Mouse (Mus musculus) liver, embryonic 14.5 days (tissue): ENCODE measurements around the gene Gata2. TPM values are rescaled to one million over a fixed set of nuclear protein-coding genes. Genes with fewer than 3 reads are reported as not detected.

ENCODE experiments used
- ATAC-seq: fragments of 200-750 bp; cut with Nextera tagmentation; 2 replicates; pipeline ENCODE4 v1.8.0; 2017; ENCODE audit warnings: moderate number of reproducible peaks, mild to moderate bottlenecking, moderate library complexity; ENCODE audit not compliant: insufficient read depth
- DNase-seq, 3 experiments: peaks; one replicate each; pipeline ENCODE4 v3.0.0-alpha.2; 2012 to 2013; ENCODE audit warnings: low read depth in 3 of 3, low spot score in 3 of 3
- H3K27ac ChIP-seq: fragments of 300-500 bp; sonication (generic); 2 replicates; pipeline ENCODE4 v1.5.1; 2014; ENCODE audit warnings: moderate library complexity, mild to moderate bottlenecking, control low read depth, inconsistent platforms
- H3K27me3 ChIP-seq: fragments of 300-500 bp; sonication (generic); 2 replicates; pipeline ENCODE4 v1.6.1; 2014; ENCODE audit warnings: mild to moderate bottlenecking, low read length, moderate library complexity; ENCODE audit not compliant: control insufficient read depth, insufficient read depth
- H3K36me3 ChIP-seq: fragments of 300-500 bp; sonication (generic); replicated peaks from 2 replicates; pipeline ENCODE4 v1.6.1; 2014; ENCODE audit warnings: low read depth; ENCODE audit not compliant: control insufficient read depth, insufficient read depth
- H3K4me1 ChIP-seq, 2 experiments: fragments of 200-500 bp in 1 of 2; fragments of 300-500 bp in 1 of 2; sonication (generic) in 1 of 2; replicated peaks; 2 replicates each; pipeline ENCODE4 v1.6.1; 2012 to 2014; ENCODE audit warnings: antibody characterized with exemption in 1 of 2, inconsistent platforms in 1 of 2, low read length in 1 of 2; ENCODE audit not compliant: control insufficient read depth in 2 of 2, insufficient read depth in 2 of 2
- H3K4me2 ChIP-seq: fragments of 300-500 bp; sonication (generic); 2 replicates; pipeline ENCODE4 v1.6.1; 2014; ENCODE audit warnings: low read depth, mild to moderate bottlenecking, control low read depth, moderate library complexity
- H3K4me3 ChIP-seq, 2 experiments: fragments of 200-500 bp in 1 of 2; fragments of 300-500 bp in 1 of 2; sonication (generic) in 1 of 2; 2 replicates each; pipeline ENCODE4 v1.5.1; 2012 to 2014; ENCODE audit warnings: low read depth in 2 of 2, low read length in 2 of 2, mild to moderate bottlenecking in 2 of 2, control low read depth in 1 of 2, inconsistent platforms in 1 of 2, moderate library complexity in 1 of 2; ENCODE audit not compliant: insufficient read depth in 1 of 2
- H3K9ac ChIP-seq: fragments of 300-500 bp; sonication (generic); replicated peaks from 2 replicates; pipeline ENCODE4 v1.6.1; 2014; ENCODE audit warnings: mild to moderate bottlenecking, control low read depth, moderate library complexity
- H3K9me3 ChIP-seq: fragments of 300-500 bp; sonication (generic); 2 replicates; pipeline ENCODE4 v1.6.1; 2016; ENCODE audit warnings: low read length, mixed read lengths; ENCODE audit not compliant: control insufficient read depth
- CTCF ChIP-seq: IDR thresholded peaks from 2 replicates; pipeline ENCODE4 v1.5.1; 2016; ENCODE audit warnings: antibody characterized with exemption, low read depth, control low read depth
- EP300 ChIP-seq: IDR thresholded peaks from 2 replicates; pipeline ENCODE4 v1.6.1; 2016; ENCODE audit warnings: antibody characterized with exemption, low read depth
- WGBS: fragments of 180-500 bp; shearing (Covaris S2); extraction: QIAGEN DNeasy Blood & Tissue Kit; methylation state at CpG from one replicate; pipeline ENCODE4 v1.1.7; 2014; ENCODE audit not compliant: insufficient replicate concordance; 5-methylcytosine and 5-hydroxymethylcytosine counted together
- polyA plus RNA-seq, 2 experiments: library from polyadenylated mRNA; depleted of rRNA in 1 of 2; stranded (reverse) in 1 of 2; unstranded in 1 of 2; fragments of >200 nt; fragmentation: Nextera tagmentation in 1 of 2; extraction: Ambion mirVana in 1 of 2; gene quantifications; 2 replicates each; pipeline versions ENCODE4 v1.2.1 to v1.2.3; 2012 to 2014

The Gata2 gene
- polyA plus RNA-seq, 2 experiments, result 2.8 to 3.1 TPM

- Histone ChIP-seq H3K27me3 (peaks cover 100% of the 10 kb centered on the region), H3K9me3 (no peaks in the 10 kb centered on the region), H3K9ac (no peak overlapping the region), H3K4me1 (no peaks in the 10 kb centered on the region), H3K36me3 (no peaks in the 10 kb centered on the region), H3K27ac (no peak overlapping the region), H3K4me3 (peak overlapping the region; percentile 4 to 45; a peak in 3 of 4 replicates), H3K4me2 (peak overlapping the region; percentile 62)
- ATAC-seq (no peak), DNase-seq (no peak)
- no peak for TF ChIP-seq EP300
- no peak for TF ChIP-seq CTCF
- WGBS, result under 1% methylated on average over 39 of the region's 39 CpGs
Observed at GRCm38 (mm10) chr6:88197313-88198069, 3.8 kb downstream of the Gata2 start.

- no peak overlapping the region for H3K9ac ChIP-seq
- peak overlapping the region; percentile 44 to 52 for H3K4me3 ChIP-seq
- WGBS, result under 1% methylated on average over 52 of the region's 62 CpGs
- H3K27ac ChIP-seq, result no peak overlapping the region
- TF ChIP-seq EP300, result no peak
- no peak for TF ChIP-seq CTCF
- no peaks in the 10 kb centered on the region for H3K36me3 ChIP-seq
- H3K4me1 ChIP-seq, result no peaks in the 10 kb centered on the region
- H3K9me3 ChIP-seq, result no peaks in the 10 kb centered on the region
- DNase-seq (peak in 1 of 3 experiments; percentile 17), ATAC-seq (peak; percentile 54; the same call in 1 of the 2 replicates)
- H3K4me2 ChIP-seq, result peak overlapping the region; percentile 62
- peaks cover 92% of the 10 kb centered on the region for H3K27me3 ChIP-seq
Observed at GRCm38 (mm10) chr6:88198070-88198940, 4.6 kb downstream of the Gata2 start.

- H3K9me3 ChIP-seq, result no peaks in the 10 kb centered on the region
- no peak overlapping the region for H3K27ac ChIP-seq
- peak overlapping the region; percentile 62 for H3K4me2 ChIP-seq
- under 1% methylated on average over 39 of the region's 39 CpGs for WGBS
- H3K27me3 ChIP-seq, result peaks cover 90% of the 10 kb centered on the region
- peak overlapping the region; percentile 44 to 52 for H3K4me3 ChIP-seq
- DNase-seq (no peak), ATAC-seq (no peak)
- H3K9ac ChIP-seq, result no peak overlapping the region
- peaks cover 2 to 4% of the 10 kb centered on the region in 2 experiments; a peak in 2 of 4 replicates for H3K4me1 ChIP-seq
- H3K36me3 ChIP-seq, result no peaks in the 10 kb centered on the region
- TF ChIP-seq CTCF (no peak), EP300 (no peak)
Observed at GRCm38 (mm10) chr6:88199001-88199717, 5.5 kb downstream of the Gata2 start.

- Histone ChIP-seq H3K27me3 (peaks cover 90% of the 10 kb centered on the region), H3K36me3 (no peaks in the 10 kb centered on the region), H3K4me1 (peaks cover 2 to 4% of the 10 kb centered on the region in 2 experiments; a peak in 2 of 4 replicates), H3K27ac (no peak overlapping the region), H3K9me3 (no peaks in the 10 kb centered on the region), H3K4me2 (peak overlapping the region; percentile 62), H3K9ac (no peak overlapping the region), H3K4me3 (peak overlapping the region; percentile 44 to 52; a peak in 3 of 4 replicates)
- DNase-seq (no peak), ATAC-seq (no peak)
- 17% methylated on average over 50 of the region's 50 CpGs for WGBS
- TF ChIP-seq EP300 (no peak), CTCF (no peak)
Observed at GRCm38 (mm10) chr6:88199718-88200692, 6.3 kb downstream of the Gata2 start.
